ENCODE assay signal across 8 mouse cellular contexts in genomic region chr11:119081839-119082637, GRCm38 (mm10). TPM values are rescaled to one million over a fixed set of nuclear protein-coding genes. Genes with fewer than 3 reads are reported as not detected.
DNase-seq lines count a peak whose midpoint lies in the region; ATAC-seq lines count a peak whose summit lies in the region.
"Had no signal": no experiment of that assay in that cellular context is flagged by ENCODE, and none has a peak within 500 bp of the region (broad histone marks: within the 10 kb centered on the region; RNA-seq: fewer than 3 reads in every experiment).

No protein-coding gene starts in this region.

- 36% methylated on average over 20 of the region's 21 CpGs for WGBS in embryonic facial prominence, embryonic 14.5 days
- WGBS in kidney, embryonic 16.5 days: 36% methylated on average over 21 of the region's 21 CpGs
- 10% methylated on average over 21 of the region's 21 CpGs for WGBS in midbrain, embryonic 12.5 days

- peaks cover 45% of the 10 kb centered on the region for H3K4me1 ChIP-seq in embryonic facial prominence, embryonic 14.5 days (ENCODE audit: control insufficient read depth, insufficient read depth, low read length)
- peaks cover 73% of the 10 kb centered on the region for H3K4me1 ChIP-seq in kidney, embryonic 16.5 days (ENCODE audit: insufficient read depth, low read length)
- peaks cover 78% of the 10 kb centered on the region for H3K4me1 ChIP-seq in midbrain, embryonic 12.5 days

- H3K4me3 ChIP-seq in embryonic facial prominence, embryonic 14.5 days (ENCODE audit: low read depth, low read length): 0 out of 2 replicates have a peak overlapping the region, but pooled peaks have one; percentile 8
- H3K4me3 ChIP-seq in kidney, embryonic 16.5 days (ENCODE audit: low read length): no peak overlapping the region
- peak overlapping the region; percentile 20 for H3K4me3 ChIP-seq in midbrain, embryonic 12.5 days
- H3K4me3 ChIP-seq: lung, embryonic 15.5 days had no signal

- no peaks in the 10 kb centered on the region for H3K9me3 ChIP-seq in embryonic facial prominence, embryonic 14.5 days (ENCODE audit: control insufficient read depth, low read length)
- H3K9me3 ChIP-seq in kidney, embryonic 16.5 days (ENCODE audit: low read length): no peaks in the 10 kb centered on the region
- H3K9me3 ChIP-seq in midbrain, embryonic 12.5 days: no peaks in the 10 kb centered on the region
- H3K9me3 ChIP-seq: lung, embryonic 15.5 days had no signal

- no peak overlapping the region for H3K27ac ChIP-seq in embryonic facial prominence, embryonic 14.5 days (replicated peaks; ENCODE audit: low read depth, low read length)
- no peak overlapping the region for H3K27ac ChIP-seq in kidney, embryonic 16.5 days (ENCODE audit: low read length)
- no peak overlapping the region for H3K27ac ChIP-seq in midbrain, embryonic 12.5 days (replicated peaks)
- H3K27ac ChIP-seq: lung, embryonic 15.5 days had no signal

- no peak overlapping the region for H3K4me2 ChIP-seq in embryonic facial prominence, embryonic 14.5 days (ENCODE audit: low read depth, low read length)
- peak overlapping the region; percentile 89; the same call in 1 of the 2 replicates for H3K4me2 ChIP-seq in kidney, embryonic 16.5 days (replicated peaks; ENCODE audit: low read depth, low read length)
- peak overlapping the region; percentile 29 for H3K4me2 ChIP-seq in midbrain, embryonic 12.5 days (replicated peaks)

- no peak overlapping the region; the same call in 1 of the 2 replicates for H3K9ac ChIP-seq in embryonic facial prominence, embryonic 14.5 days (ENCODE audit: low read depth, low read length)
- no peak overlapping the region for H3K9ac ChIP-seq in kidney, embryonic 16.5 days (replicated peaks; ENCODE audit: low read length)
- H3K9ac ChIP-seq in midbrain, embryonic 12.5 days (replicated peaks): no peak overlapping the region; the same call in 1 of the 2 replicates

- peaks cover 31% of the 10 kb centered on the region for H3K27me3 ChIP-seq in embryonic facial prominence, embryonic 14.5 days (replicated peaks; ENCODE audit: control insufficient read depth, insufficient read depth, low read length)
- peaks cover 31% of the 10 kb centered on the region for H3K27me3 ChIP-seq in kidney, embryonic 16.5 days (ENCODE audit: insufficient read depth, low read length)
- peaks cover 56% of the 10 kb centered on the region for H3K27me3 ChIP-seq in midbrain, embryonic 12.5 days
- H3K27me3 ChIP-seq: lung, embryonic 15.5 days had no signal

- DNase-seq in right cerebral cortex, adult 18-20 months: peak; percentile 27
- no peak for DNase-seq in right cerebral cortex, postnatal 25 days
- DNase-seq in adrenal gland, postnatal 25 days: peak; percentile 44
- no peak for DNase-seq in embryonic facial prominence, embryonic 14.5 days (ENCODE audit: low spot score)
- DNase-seq in thymus, postnatal 14 days: peak; percentile 74

- H3K36me3 ChIP-seq in embryonic facial prominence, embryonic 14.5 days (ENCODE audit: control insufficient read depth, insufficient read depth, low read length): peaks cover 37% of the 10 kb centered on the region
- H3K36me3 ChIP-seq in kidney, embryonic 16.5 days (ENCODE audit: insufficient read depth, low read length): peaks cover 20% of the 10 kb centered on the region
- H3K36me3 ChIP-seq in midbrain, embryonic 12.5 days: peaks cover 10% of the 10 kb centered on the region

- no peak for ATAC-seq in embryonic facial prominence, embryonic 14.5 days (ENCODE audit: low read depth)
- ATAC-seq in kidney, embryonic 16.5 days (ENCODE audit: low FRiP score, low TSS enrichment): no peak
- no peak for ATAC-seq in midbrain, embryonic 12.5 days (ENCODE audit: low FRiP score, low read depth)

RNA-seq across cellular contexts. Expression of gene Cbx4, which starts 4.0 kb away (rescaled TPM):
- total RNA-seq in adrenal gland, postnatal 25 days (2021): 100 and 121 TPM in 2 replicates
- 11.0 and 13.5 TPM in 2 replicates for polyA plus RNA-seq in embryonic facial prominence, embryonic 14.5 days (2014; fragmentation: Nextera tagmentation; extraction: Ambion mirVana)
- 9.9 and 10.9 TPM in 2 replicates for polyA plus RNA-seq in kidney, embryonic 16.5 days (2015; fragmentation: Nextera tagmentation; extraction: Ambion mirVana)
- polyA plus RNA-seq in midbrain, embryonic 12.5 days (2016; fragmentation: Nextera tagmentation; extraction: Ambion mirVana): 12.4 and 15.2 TPM in 2 replicates

RNA-seq across cellular contexts. Expression of gene Cbx8, which starts 41.3 kb away (rescaled TPM):
- 9.2 and 13.0 TPM in 2 replicates for total RNA-seq in adrenal gland, postnatal 25 days (2021)
- 9.6 and 10.1 TPM in 2 replicates for polyA plus RNA-seq in embryonic facial prominence, embryonic 14.5 days (2014; fragmentation: Nextera tagmentation; extraction: Ambion mirVana)
- polyA plus RNA-seq in kidney, embryonic 16.5 days (2015; fragmentation: Nextera tagmentation; extraction: Ambion mirVana): 8.2 and 8.5 TPM in 2 replicates
- 12.1 and 15.1 TPM in 2 replicates for polyA plus RNA-seq in midbrain, embryonic 12.5 days (2016; fragmentation: Nextera tagmentation; extraction: Ambion mirVana)

RNA-seq across cellular contexts. Expression of gene Cbx2, which starts 59.3 kb away (rescaled TPM):
- 8.9 and 9.8 TPM in 2 replicates for total RNA-seq in adrenal gland, postnatal 25 days (2021)
- 23.9 and 28.3 TPM in 2 replicates for polyA plus RNA-seq in embryonic facial prominence, embryonic 14.5 days (2014; fragmentation: Nextera tagmentation; extraction: Ambion mirVana)
- polyA plus RNA-seq in kidney, embryonic 16.5 days (2015; fragmentation: Nextera tagmentation; extraction: Ambion mirVana): 35.5 and 37.3 TPM in 2 replicates
- 81.0 and 86.0 TPM in 2 replicates for polyA plus RNA-seq in midbrain, embryonic 12.5 days (2016; fragmentation: Nextera tagmentation; extraction: Ambion mirVana)

Comparison
In these comparisons a context has a peak if more than half of its experiments do, and no peak if none do; other contexts are left out.
1. DNase-seq: peak in right cerebral cortex, adult 18-20 months (single experiment), adrenal gland, postnatal 25 days (single experiment) and thymus, postnatal 14 days (single experiment); none in right cerebral cortex, postnatal 25 days (single experiment) and embryonic facial prominence, embryonic 14.5 days (single experiment).